Mouse (Mus musculus) hindbrain, embryonic 14.5 days (tissue): ENCODE data around the gene Dmrt2. TPM values are rescaled to one million over a fixed set of nuclear protein-coding genes. Genes with fewer than 3 reads are reported as not detected.

Experiments used
- ATAC-seq: fragments of 200-750 bp; cut with Nextera tagmentation; 2 replicates; pipeline ENCODE4 v1.8.0; 2017; ENCODE audit warnings: moderate number of reproducible peaks, mild to moderate bottlenecking, moderate TSS enrichment, moderate library complexity; ENCODE audit not compliant: low FRiP score
- DNase-seq: peaks from one replicate; pipeline ENCODE4 v3.0.0-alpha.2; 2015; ENCODE audit warnings: low spot score
- H3K27ac ChIP-seq: fragments of 300-500 bp; sonication (generic); 2 replicates; pipeline ENCODE4 v1.5.1; 2014; ENCODE audit warnings: mild to moderate bottlenecking, moderate library complexity
- H3K27me3 ChIP-seq: fragments of 300-500 bp; sonication (generic); 2 replicates; pipeline ENCODE4 v1.6.1; 2014; ENCODE audit warnings: mild to moderate bottlenecking, low read length, mixed read lengths; ENCODE audit not compliant: control insufficient read depth, insufficient read depth
- H3K36me3 ChIP-seq: fragments of 300-500 bp; sonication (generic); replicated peaks from 2 replicates; pipeline ENCODE4 v1.6.1; 2014; ENCODE audit not compliant: control insufficient read depth, insufficient read depth
- H3K4me1 ChIP-seq: fragments of 300-500 bp; sonication (generic); replicated peaks from 2 replicates; pipeline ENCODE4 v1.6.1; 2014; ENCODE audit warnings: antibody characterized with exemption, low read length, mixed read lengths; ENCODE audit not compliant: control insufficient read depth, insufficient read depth
- H3K4me2 ChIP-seq: fragments of 300-500 bp; sonication (generic); replicated peaks from 2 replicates; pipeline ENCODE4 v1.6.1; 2014; ENCODE audit warnings: mild to moderate bottlenecking, moderate library complexity
- H3K4me3 ChIP-seq: fragments of 300-500 bp; sonication (generic); replicated peaks from 2 replicates; pipeline ENCODE4 v1.5.1; 2014; ENCODE audit warnings: mild to moderate bottlenecking, low read length
- H3K9ac ChIP-seq: fragments of 300-500 bp; sonication (generic); 2 replicates; pipeline ENCODE4 v1.6.1; 2014
- H3K9me3 ChIP-seq: fragments of 300-500 bp; sonication (generic); 2 replicates; pipeline ENCODE4 v1.6.1; 2016; ENCODE audit warnings: low read length; ENCODE audit not compliant: control insufficient read depth
- WGBS: fragments of 180-500 bp; shearing (Covaris S2); extraction: QIAGEN DNeasy Blood & Tissue Kit; methylation state at CpG from one replicate; pipeline ENCODE4 v1.1.7; 2014; 5-methylcytosine and 5-hydroxymethylcytosine counted together
- polyA plus RNA-seq: library from polyadenylated mRNA; unstranded; fragments of >200 nt; fragmentation: Nextera tagmentation; extraction: Ambion mirVana; gene quantifications from 2 replicates; pipeline ENCODE4 v1.2.1, GENCODE M21; 2014

Gene Dmrt2
- polyA plus RNA-seq, 1 experiment from 2014 or later = not detected

DNA sequence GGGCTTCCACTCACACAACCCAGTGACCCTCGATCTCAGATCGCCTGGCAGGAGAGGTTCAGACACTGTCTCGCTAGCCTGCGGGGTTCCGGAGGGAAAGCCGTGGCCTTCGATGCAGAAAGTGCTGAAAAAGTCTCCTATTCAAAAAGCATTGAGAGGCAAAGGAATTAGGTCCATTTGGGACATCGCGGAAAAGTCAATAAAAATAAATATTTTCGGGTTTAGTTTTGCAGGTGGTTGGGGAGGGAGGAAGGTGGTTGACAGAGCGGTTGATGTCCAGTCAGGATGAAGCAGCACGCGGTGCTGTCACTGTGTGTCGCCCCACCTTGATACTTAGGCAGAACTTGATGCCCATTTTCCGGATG, 1.8 kb downstream of the Dmrt2 start:
- Histone ChIP-seq H3K36me3 (no peaks in the 10 kb centered on the region), H3K9ac (no peak overlapping the region), H3K9me3 (no peaks in the 10 kb centered on the region), H3K4me2 (peak overlapping the region; percentile 48), H3K27me3 (peaks cover 96% of the 10 kb centered on the region), H3K4me1 (peaks cover 12% of the 10 kb centered on the region), H3K4me3 (peak overlapping the region; percentile 30), H3K27ac (no peak overlapping the region)
- 1% methylated on average over 15 of the region's 15 CpGs for WGBS
- no peak for DNase-seq
- ATAC-seq = no peak

GRCm38 (mm10) chr19:25674744-25675143, 2.5 kb downstream of the Dmrt2 start:
- H3K4me2 ChIP-seq = no peak overlapping the region
- peaks cover 91% of the 10 kb centered on the region for H3K27me3 ChIP-seq
- WGBS = 2% methylated on average over 8 of the region's 8 CpGs
- ATAC-seq (no peak), DNase-seq (no peak)
- H3K9me3 ChIP-seq = no peaks in the 10 kb centered on the region
- no peaks in the 10 kb centered on the region for H3K36me3 ChIP-seq
- no peak overlapping the region for H3K4me3 ChIP-seq
- peaks cover 12% of the 10 kb centered on the region for H3K4me1 ChIP-seq
- no peak overlapping the region for H3K27ac ChIP-seq
- H3K9ac ChIP-seq = no peak overlapping the region

DNA sequence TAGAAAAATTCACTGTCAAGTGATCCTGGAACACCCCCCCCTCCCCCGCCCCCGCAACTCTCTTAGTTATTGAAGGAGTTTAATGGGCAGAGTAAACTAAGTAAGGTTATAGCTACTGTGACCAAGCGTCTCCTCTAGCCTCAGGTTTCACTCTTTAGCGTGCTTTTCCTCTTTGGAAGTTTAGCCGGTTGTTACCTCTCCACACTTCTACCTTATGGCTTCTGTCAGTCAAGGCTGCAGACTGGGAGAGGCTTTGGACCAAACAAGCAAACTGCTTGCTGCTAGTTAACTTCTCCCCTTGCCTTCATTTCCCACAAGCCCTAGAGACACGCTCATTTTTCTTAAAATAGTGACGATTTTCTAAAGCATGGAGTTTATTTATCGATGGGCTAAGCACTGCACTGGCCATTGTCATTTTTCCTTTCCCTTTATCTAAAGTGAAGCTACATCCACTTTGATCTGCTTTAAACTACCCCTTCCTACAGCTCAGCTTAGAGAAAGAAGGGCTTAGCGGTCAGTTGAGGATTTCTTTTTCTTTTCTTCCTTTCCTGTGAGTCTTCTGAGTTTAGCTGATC, 3.7 kb downstream of the Dmrt2 start:
- Histone ChIP-seq H3K9me3 (no peaks in the 10 kb centered on the region), H3K4me2 (no peak overlapping the region), H3K9ac (no peak overlapping the region), H3K27me3 (peaks cover 79% of the 10 kb centered on the region), H3K4me3 (no peak overlapping the region), H3K36me3 (no peaks in the 10 kb centered on the region), H3K4me1 (peaks cover 12% of the 10 kb centered on the region), H3K27ac (no peak overlapping the region)
- 8% methylated on average over 9 of the region's 9 CpGs for WGBS
- DNase-seq (no peak), ATAC-seq (no peak)

GRCm38 (mm10) chr19:25698850-25699249, 26.6 kb downstream of the Dmrt2 start:
- no peak overlapping the region for H3K4me2 ChIP-seq
- H3K4me3 ChIP-seq = no peak overlapping the region
- WGBS = 70% methylated on average over 14 of the region's 14 CpGs
- no peaks in the 10 kb centered on the region for H3K36me3 ChIP-seq
- no peak overlapping the region for H3K27ac ChIP-seq
- no peaks in the 10 kb centered on the region for H3K4me1 ChIP-seq
- no peak for DNase-seq
- no peak for ATAC-seq
- no peaks in the 10 kb centered on the region for H3K9me3 ChIP-seq
- H3K27me3 ChIP-seq = no peaks in the 10 kb centered on the region
- H3K9ac ChIP-seq = no peak overlapping the region

DNA sequence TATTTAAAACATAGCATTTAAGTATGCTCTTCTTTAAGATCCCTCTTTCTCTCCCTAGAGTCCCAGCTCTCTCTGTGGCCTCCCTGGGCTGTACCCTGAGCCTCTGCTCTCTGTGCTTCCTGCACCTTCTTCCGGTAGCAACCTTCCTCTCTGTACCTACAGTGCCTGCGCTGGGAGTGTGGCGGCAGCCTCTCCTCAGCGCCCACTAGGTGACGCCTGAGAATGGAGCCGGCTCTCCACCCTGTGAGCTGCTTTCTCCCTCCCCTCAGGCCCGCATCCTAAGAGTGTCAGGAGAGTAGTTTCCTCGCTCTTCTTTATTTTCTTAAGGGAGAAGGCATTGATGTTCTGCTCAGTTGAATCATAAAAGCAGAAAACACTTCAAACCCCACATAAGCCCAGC, 41.2 kb downstream of the Dmrt2 start:
- peak; percentile 49 for DNase-seq
- ATAC-seq = peak; percentile 82; the same call in 1 of the 2 replicates
- no peak overlapping the region for H3K4me3 ChIP-seq
- H3K9me3 ChIP-seq = no peaks in the 10 kb centered on the region
- no peaks in the 10 kb centered on the region for H3K27me3 ChIP-seq
- no peak overlapping the region for H3K9ac ChIP-seq
- H3K27ac ChIP-seq = no peak overlapping the region
- H3K4me2 ChIP-seq = no peak overlapping the region
- 12% methylated on average over 8 of the region's 8 CpGs for WGBS
- no peaks in the 10 kb centered on the region for H3K36me3 ChIP-seq
- no peaks in the 10 kb centered on the region; the same call in 1 of the 2 replicates for H3K4me1 ChIP-seq

- DNase-seq = no peak
These were observed 42.7 kb downstream of the Dmrt2 start for GRCm38 (mm10) chr19:25714927-25715326.

DNA sequence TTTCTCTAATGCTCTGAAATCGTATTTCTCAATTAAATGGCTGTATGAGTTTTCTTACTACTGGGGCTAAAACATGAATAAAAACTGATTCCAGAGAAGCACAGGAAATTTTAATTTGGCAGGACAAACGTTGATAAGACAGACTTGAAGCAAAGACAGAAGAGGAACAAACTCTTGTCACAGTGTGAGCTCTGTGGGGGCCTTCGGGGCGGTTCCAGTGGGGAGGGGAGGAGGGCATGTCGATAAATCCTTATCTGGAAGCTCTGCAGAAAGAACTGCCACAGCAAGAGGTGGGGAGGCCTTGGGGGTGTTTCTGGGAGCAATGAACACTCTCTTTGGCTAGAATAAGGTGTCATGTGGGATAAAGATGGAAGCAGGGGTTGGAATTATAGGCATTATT, 50.4 kb downstream of the Dmrt2 start:
- no peaks in the 10 kb centered on the region for H3K27me3 ChIP-seq
- no peak overlapping the region for H3K27ac ChIP-seq
- DNase-seq = no peak
- 63% methylated on average over 5 of the region's 5 CpGs for WGBS
- H3K9ac ChIP-seq = no peak overlapping the region
- no peaks in the 10 kb centered on the region for H3K4me1 ChIP-seq
- no peak overlapping the region for H3K4me3 ChIP-seq
- no peaks in the 10 kb centered on the region for H3K36me3 ChIP-seq
- ATAC-seq = no peak
- no peak overlapping the region for H3K4me2 ChIP-seq
- no peaks in the 10 kb centered on the region for H3K9me3 ChIP-seq

More at GRCm38 (mm10) chr19:25714927-25715326, 42.7 kb downstream of the Dmrt2 start:
- Histone ChIP-seq H3K36me3 (no peaks in the 10 kb centered on the region), H3K4me3 (no peak overlapping the region), H3K4me1 (no peaks in the 10 kb centered on the region; the same call in 1 of the 2 replicates), H3K27ac (no peak overlapping the region), H3K9ac (no peak overlapping the region), H3K27me3 (no peaks in the 10 kb centered on the region), H3K9me3 (no peaks in the 10 kb centered on the region), H3K4me2 (no peak overlapping the region)
- 69% methylated on average over 2 of the region's 2 CpGs for WGBS
- no peak for ATAC-seq

Other genes with a start within 250 kb of the Dmrt2 start
- gene Dmrt1, start 166.8 kb upstream of the Dmrt2 start, polyA plus RNA-seq = not detected in 2 replicates
- gene Dmrt3, start 62.1 kb upstream of the Dmrt2 start, polyA plus RNA-seq = 0.80 and 0.86 TPM in 2 replicates